Mouse (Mus musculus) left cerebral cortex, postnatal 25 days (tissue): ENCODE data around the gene Izumo1. TPM values are rescaled to one million over a fixed set of nuclear protein-coding genes. Genes with fewer than 3 reads are reported as not detected.

Experiments
- DNase-seq, 2 experiments: peaks; one replicate each; pipeline ENCODE4 v3.0.0; 2022; ENCODE audit warnings: low spot score in 2 of 2, mixed read lengths in 1 of 2
- intact Hi-C: fragments of 180-260 bp; cut with DNase I; formaldehyde crosslinking; loops from one replicate; pipeline ENCODE4 v1.15.1; 2025
- total RNA-seq, 2 experiments: library from RNA; stranded (reverse); gene quantifications; 2 replicates each; pipeline ENCODE4 v1.2.3; 2021

Izumo1 gene
- total RNA-seq, 2 experiments from 2014 or later, result not detected

- intact Hi-C loops, result no loop called here
- no peak for DNase-seq
These were observed 47.3 kb downstream of the Izumo1 start for GRCm38 (mm10) chr7:45668921-45669320.

- no peak for DNase-seq
- intact Hi-C loops, result no loop called here
These were observed 56.1 kb downstream of the Izumo1 start for GRCm38 (mm10) chr7:45677627-45678295.

Other genes starting within 250 kb of the Izumo1 start
- gene Snrnp70, start 226.1 kb upstream of the Izumo1 start, total RNA-seq, result 100 to 1,000 TPM; 341 to 386 TPM
- gene Kcna7, start 216.2 kb upstream of the Izumo1 start, total RNA-seq, result not detected
- gene Ntf5, start 208.1 kb upstream of the Izumo1 start, total RNA-seq, result under 1 TPM in 1 of 2 experiments, not detected in 1; 0.16 TPM
- gene Lhb, start 201.0 kb upstream of the Izumo1 start, total RNA-seq, result not detected
- gene Gys1, start 187.0 kb upstream of the Izumo1 start, total RNA-seq, result 10 to 100 TPM; 15.7 to 16.5 TPM
- gene Ruvbl2, start 183.7 kb upstream of the Izumo1 start, total RNA-seq, result 10 to 100 TPM; 30.4 to 33.0 TPM
- 100 to 1,000 TPM; 207 to 225 TPM for gene Ftl1, start 161.9 kb upstream of the Izumo1 start, total RNA-seq
- gene Bax, start 154.9 kb upstream of the Izumo1 start, total RNA-seq, result 10 to 100 TPM; 67.0 to 69.8 TPM
- gene Tulp2, start 139.9 kb upstream of the Izumo1 start, total RNA-seq, result not detected
- under 1 TPM in 1 of 2 experiments, not detected in 1; 0.73 TPM for gene Gm45808, start 135.0 kb upstream of the Izumo1 start, total RNA-seq
- gene Dhdh, start 133.0 kb upstream of the Izumo1 start, total RNA-seq, result 1 to 10 TPM; 2.7 to 4.0 TPM
- 100 to 1,000 TPM; 103 to 105 TPM for gene Nucb1, start 111.4 kb upstream of the Izumo1 start, total RNA-seq
- 10 to 100 TPM; 22.0 to 22.2 TPM for gene Ppp1r15a, start 95.5 kb upstream of the Izumo1 start, total RNA-seq
- gene Plekha4, start 95.5 kb upstream of the Izumo1 start, total RNA-seq, result 1 to 10 TPM; 1.2 to 2.7 TPM
- gene Hsd17b14, start 66.9 kb upstream of the Izumo1 start, total RNA-seq, result under 1 TPM in 1 of 2 experiments, not detected in 1; 0.25 TPM
- 10 to 100 TPM; 23.0 to 23.6 TPM for gene Bcat2, start 51.7 kb upstream of the Izumo1 start, total RNA-seq
- gene Fgf21, start 6.3 kb upstream of the Izumo1 start, total RNA-seq, result not detected
- under 1 TPM in 1 of 2 experiments, not detected in 1; 0.21 TPM for gene Fut1, start 4.5 kb upstream of the Izumo1 start, total RNA-seq
- 1 to 10 TPM; 8.1 to 8.2 TPM for gene Rasip1, start 5.7 kb downstream of the Izumo1 start, total RNA-seq
- 1 to 10 TPM; 2.4 to 3.6 TPM for gene Mamstr, start 18.2 kb downstream of the Izumo1 start, total RNA-seq
- gene Fut2, start 44.6 kb downstream of the Izumo1 start, total RNA-seq, result under 1 TPM in 1 of 2 experiments, not detected in 1; 0.21 TPM
- 1 to 10 TPM; 3.4 to 3.5 TPM for gene Ntn5, start 62.2 kb downstream of the Izumo1 start, total RNA-seq
- under 1 TPM; 0.37 to 0.48 TPM for gene Sec1, start 72.6 kb downstream of the Izumo1 start, total RNA-seq
- gene Car11, start 78.0 kb downstream of the Izumo1 start, total RNA-seq, result 100 to 1,000 TPM; 184 to 223 TPM
- 100 to 1,000 TPM in 1 of 2 experiments, 10 to 100 TPM in 1; 66.2 to 147 TPM for gene Dbp, start 83.3 kb downstream of the Izumo1 start, total RNA-seq
- gene Rpl18, start 93.6 kb downstream of the Izumo1 start, total RNA-seq, result 100 to 1,000 TPM; 315 to 323 TPM
- 10 to 100 TPM; 29.7 to 29.8 TPM for gene Sphk2, start 96.2 kb downstream of the Izumo1 start, total RNA-seq
- gene Fam83e, start 99.4 kb downstream of the Izumo1 start, total RNA-seq, result under 1 TPM; 0.11 to 0.23 TPM
- not detected for gene Spaca4, start 104.0 kb downstream of the Izumo1 start, total RNA-seq
- 100 to 1,000 TPM; 220 to 235 TPM for gene Lmtk3, start 161.9 kb downstream of the Izumo1 start, total RNA-seq
- 10 to 100 TPM in 1 of 2 experiments, 1 to 10 TPM in 1; 8.6 to 12.4 TPM for gene Sult2b1, start 162.9 kb downstream of the Izumo1 start, total RNA-seq
- 100 to 1,000 TPM; 204 to 210 TPM for gene Cyth2, start 192.8 kb downstream of the Izumo1 start, total RNA-seq
- gene Kcnj14, start 203.0 kb downstream of the Izumo1 start, total RNA-seq, result 1 to 10 TPM; 2.6 to 2.7 TPM
- 10 to 100 TPM; 21.0 to 23.2 TPM for gene Grwd1, start 209.1 kb downstream of the Izumo1 start, total RNA-seq